Comparison of ENCODE assay signal across 1 mouse cellular context in the genomic region with DNA sequence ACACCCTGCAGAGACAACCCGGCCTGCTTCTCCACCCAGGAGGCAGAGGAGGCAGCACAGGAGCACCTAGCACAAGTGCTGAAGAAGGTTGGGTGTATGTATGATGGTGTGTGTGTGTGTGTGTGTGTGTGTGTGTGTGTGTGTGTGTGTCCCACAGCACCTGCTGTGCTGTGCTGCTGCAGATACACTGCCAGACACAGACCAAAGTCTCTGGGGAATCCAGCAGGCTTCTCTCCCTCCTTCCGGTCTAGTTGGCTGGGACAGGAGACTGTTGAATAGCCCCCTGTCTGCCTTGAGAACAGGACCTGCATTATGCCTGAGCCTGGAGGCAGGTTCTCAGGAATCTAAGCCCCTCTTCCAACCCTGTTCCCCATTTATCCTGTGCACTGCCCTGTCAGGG.
TF ChIP-seq lines count a peak whose summit lies in the region.

No protein-coding gene starts in this region.

TF ChIP-seq in MEL, 35 proteins besides CTCF, POLR2A, EP300 and RAD21 (continued from another document):
- TF ChIP-seq GABPA (IDR thresholded peaks at IDR 0.05; ENCODE audit: low read depth, low read length) (no peak), HCFC1 (IDR thresholded peaks at IDR 0.05; ENCODE audit: low read depth, low read length) (no peak), SIN3A (IDR thresholded peaks at IDR 0.05; ENCODE audit: low read length) (no peak), POLR2AphosphoS2 (IDR thresholded peaks at IDR 0.05; ENCODE audit: low read length) (no peak), ZC3H11A (IDR thresholded peaks at IDR 0.05; ENCODE audit: low read depth, low read length) (no peak), ZNF384 (IDR thresholded peaks at IDR 0.05; ENCODE audit: low read depth, low read length) (no peak), MAX (IDR thresholded peaks at IDR 0.05; ENCODE audit: low read length) (no peak), USF1 (IDR thresholded peaks at IDR 0.05; ENCODE audit: low read depth, low read length) (no peak)
